Mouse (Mus musculus): ENCODE results near the gene Tspan9. TPM values are rescaled to one million over a fixed set of nuclear protein-coding genes. Genes with fewer than 3 reads are reported as not detected.
A peak's percentile ranks its signal among the peaks of the same experiment; 100 is the strongest.

Gene Tspan9
- polyA plus RNA-seq, 1 experiment from 2014 or later: 102 TPM

DNA sequence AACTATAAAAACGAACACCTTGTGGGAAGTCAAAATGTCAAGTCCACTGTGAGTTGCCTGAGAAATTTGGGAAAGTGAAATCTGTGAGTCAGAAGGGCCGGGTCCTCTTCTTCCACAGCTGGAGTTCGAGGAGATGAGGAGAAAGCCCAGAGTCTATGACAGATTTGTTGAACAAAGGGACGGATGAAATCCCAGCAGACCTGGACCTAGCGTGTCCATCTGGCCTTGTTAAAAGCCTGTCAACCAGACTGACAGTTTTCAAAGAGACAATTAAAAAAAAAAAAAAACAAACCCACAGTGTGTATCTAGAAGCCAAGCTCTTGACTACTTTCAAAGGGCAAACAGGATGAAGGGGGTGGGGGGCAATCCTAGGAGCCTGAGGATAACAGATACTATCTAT is 14.0 kb downstream of the Tspan9 start:
- Histone ChIP-seq H3K4me3 (replicated peaks) (no peak overlapping the region), H3K9me3 (no peaks in the 10 kb centered on the region), H3K27ac (no peak overlapping the region), H3K9ac (no peak overlapping the region), H3K36me3 (no peaks in the 10 kb centered on the region), H3K4me1 (replicated peaks) (peaks cover 31% of the 10 kb centered on the region), H3K27me3 (replicated peaks) (no peaks in the 10 kb centered on the region), H3K4me2 (replicated peaks) (no peak overlapping the region)
- 69% methylated on average over 5 of the region's 5 CpGs for WGBS
- ATAC-seq: no peak

DNA sequence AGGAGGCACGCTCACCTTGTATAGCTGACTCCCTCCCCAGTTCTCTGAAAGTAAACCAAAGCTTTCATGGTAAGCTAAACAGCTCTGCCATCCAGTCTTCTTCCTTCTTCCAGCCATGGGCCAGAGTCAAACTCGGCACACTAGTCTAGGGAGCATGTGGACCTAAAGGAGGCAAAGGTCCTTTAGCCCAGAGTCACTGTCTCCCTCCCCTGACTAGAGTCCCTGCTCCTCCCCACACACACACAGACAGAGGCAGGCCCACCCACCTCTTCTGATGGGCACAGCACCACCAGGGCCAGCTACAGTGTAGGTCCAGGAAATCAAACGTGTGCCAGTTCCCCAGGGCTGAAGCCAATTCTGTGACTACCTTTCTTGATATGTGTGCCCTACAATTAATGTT is 16.1 kb downstream of the Tspan9 start:
- no peak for ATAC-seq
- Histone ChIP-seq H3K36me3 (no peaks in the 10 kb centered on the region), H3K4me3 (replicated peaks) (no peak overlapping the region), H3K4me2 (replicated peaks) (no peak overlapping the region), H3K4me1 (replicated peaks) (peaks cover 18% of the 10 kb centered on the region), H3K27me3 (replicated peaks) (no peaks in the 10 kb centered on the region), H3K9ac (no peak overlapping the region), H3K9me3 (no peaks in the 10 kb centered on the region), H3K27ac (no peak overlapping the region)
- 78% methylated on average over 3 of the region's 3 CpGs for WGBS

DNA sequence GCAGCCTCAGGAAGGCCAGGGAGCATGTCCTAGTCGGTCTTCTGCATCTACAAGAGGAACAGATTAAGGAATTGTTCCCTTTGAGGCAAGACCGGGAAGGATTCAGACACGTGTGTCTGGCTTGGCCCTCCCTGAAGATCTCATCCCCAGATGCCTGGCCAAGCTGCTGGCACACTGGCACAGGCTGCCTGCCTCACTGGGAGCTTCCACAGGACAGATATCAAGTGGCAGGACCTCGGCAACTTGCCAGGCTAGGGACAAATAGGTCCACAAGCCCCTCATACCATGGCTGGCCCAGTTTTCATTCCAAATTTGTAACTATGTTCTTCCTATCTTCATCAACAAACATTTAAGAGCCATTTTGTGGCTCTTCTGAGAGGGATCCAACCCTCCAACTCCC is 16.5 kb downstream of the Tspan9 start:
- Histone ChIP-seq H3K4me3 (replicated peaks) (no peak overlapping the region), H3K4me1 (replicated peaks) (peaks cover 22% of the 10 kb centered on the region), H3K27ac (no peak overlapping the region), H3K4me2 (replicated peaks) (no peak overlapping the region), H3K27me3 (replicated peaks) (no peaks in the 10 kb centered on the region), H3K9ac (no peak overlapping the region), H3K36me3 (no peaks in the 10 kb centered on the region), H3K9me3 (no peaks in the 10 kb centered on the region)
- no peak for ATAC-seq
- WGBS: 74% methylated on average over 4 of the region's 4 CpGs

DNA sequence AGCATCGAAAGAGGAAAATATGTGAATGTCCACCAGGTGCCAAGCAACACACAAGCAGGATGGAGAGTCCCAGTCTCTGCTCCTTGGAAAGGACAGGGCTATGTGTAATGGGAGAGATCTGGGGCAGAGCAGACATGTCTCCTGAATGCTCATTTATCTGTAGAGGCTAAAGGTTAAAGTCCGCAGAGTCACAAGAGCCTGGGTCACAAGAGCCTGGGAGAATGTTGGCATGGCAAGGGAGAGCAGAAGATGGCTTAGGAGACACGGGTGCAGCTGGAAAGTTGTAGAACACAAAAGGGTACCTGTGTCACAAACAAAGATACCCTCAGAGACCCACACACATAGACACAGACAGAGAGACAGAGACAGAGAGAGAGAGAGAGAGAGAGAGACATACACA is 17.9 kb downstream of the Tspan9 start:
- H3K4me2 ChIP-seq (replicated peaks): no peak overlapping the region
- no peak overlapping the region for H3K4me3 ChIP-seq (replicated peaks)
- no peak; the same call in 1 of the 2 replicates for ATAC-seq
- H3K36me3 ChIP-seq: no peaks in the 10 kb centered on the region
- WGBS: 65% methylated on average over 3 of the region's 3 CpGs
- H3K4me1 ChIP-seq (replicated peaks): peaks cover 19% of the 10 kb centered on the region
- no peak overlapping the region for H3K9ac ChIP-seq
- H3K9me3 ChIP-seq: no peaks in the 10 kb centered on the region
- H3K27ac ChIP-seq: no peak overlapping the region
- no peaks in the 10 kb centered on the region for H3K27me3 ChIP-seq (replicated peaks)

DNA sequence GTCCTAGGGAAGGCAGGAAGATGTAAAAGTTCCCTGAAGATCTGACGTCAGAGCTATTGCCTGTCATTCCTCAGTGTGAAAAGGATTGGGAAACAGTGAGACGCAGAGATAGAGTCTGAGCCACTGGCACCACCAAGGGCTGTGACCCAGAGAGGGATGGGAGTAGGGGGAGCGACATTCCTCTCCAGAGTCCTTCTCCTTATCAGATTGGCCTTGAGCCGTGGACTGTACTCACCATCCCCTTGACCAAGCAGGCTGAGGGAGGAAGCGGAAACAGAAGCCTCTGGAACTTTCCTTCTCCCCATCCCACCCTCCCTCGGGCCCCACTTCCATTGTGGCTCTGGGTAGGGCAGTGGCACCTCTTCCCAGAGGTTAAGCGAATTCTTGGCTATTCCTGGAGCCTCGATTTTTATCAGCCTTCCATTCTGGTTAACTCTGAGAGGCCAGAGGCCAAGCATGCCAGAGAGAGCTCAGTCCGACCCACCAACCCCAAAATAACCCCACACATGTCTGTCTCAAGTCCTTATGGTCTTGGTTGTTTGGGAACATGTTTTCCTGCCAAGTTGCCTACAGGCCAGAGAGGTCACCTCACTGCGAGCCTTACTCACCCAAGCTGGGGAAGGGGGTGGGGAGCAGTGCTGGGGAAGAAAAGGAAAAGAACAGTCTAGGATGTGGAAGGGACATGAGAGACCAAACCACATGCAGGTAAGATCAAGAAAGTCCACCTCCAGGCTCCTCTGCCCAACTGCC is 19.0 kb downstream of the Tspan9 start:
- Histone ChIP-seq H3K36me3 (no peaks in the 10 kb centered on the region), H3K27me3 (replicated peaks) (no peaks in the 10 kb centered on the region), H3K4me3 (replicated peaks) (no peak overlapping the region), H3K4me2 (replicated peaks) (no peak overlapping the region), H3K9ac (no peak overlapping the region), H3K9me3 (no peaks in the 10 kb centered on the region), H3K27ac (0 out of 2 replicates have a peak overlapping the region, but pooled peaks have one; percentile 17), H3K4me1 (replicated peaks) (peaks cover 21% of the 10 kb centered on the region)
- 61% methylated on average over 10 of the region's 10 CpGs for WGBS
- ATAC-seq: no peak

DNA sequence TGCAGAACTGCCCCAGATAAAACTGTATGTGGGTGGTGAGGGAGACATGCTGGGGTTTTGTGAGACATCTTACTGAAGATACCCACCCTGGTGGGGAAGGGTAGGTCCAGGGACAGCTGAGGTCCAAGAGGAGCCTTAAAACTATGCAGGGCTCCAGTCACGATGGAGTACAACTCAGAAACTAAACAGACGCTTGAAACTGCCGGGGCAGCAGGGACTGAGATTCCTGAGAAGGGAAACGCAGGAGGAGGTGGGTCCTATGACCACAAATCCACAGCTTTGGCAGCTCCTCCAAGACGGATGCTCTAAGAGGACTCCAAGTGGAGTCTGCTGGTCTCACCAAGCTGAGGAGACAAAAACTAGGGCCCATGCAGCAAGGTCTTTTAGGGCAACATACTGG is 21.3 kb downstream of the Tspan9 start:
- H3K9ac ChIP-seq: no peak overlapping the region
- H3K27me3 ChIP-seq (replicated peaks): no peaks in the 10 kb centered on the region
- no peak overlapping the region for H3K4me2 ChIP-seq (replicated peaks)
- no peak overlapping the region for H3K4me3 ChIP-seq (replicated peaks)
- peak overlapping the region; percentile 65 for H3K27ac ChIP-seq
- H3K36me3 ChIP-seq: no peaks in the 10 kb centered on the region
- ATAC-seq: peak; percentile 32; the same call in 1 of the 2 replicates
- peaks cover 24% of the 10 kb centered on the region for H3K4me1 ChIP-seq (replicated peaks)
- WGBS: 33% methylated on average over 5 of the region's 5 CpGs
- no peaks in the 10 kb centered on the region for H3K9me3 ChIP-seq

DNA sequence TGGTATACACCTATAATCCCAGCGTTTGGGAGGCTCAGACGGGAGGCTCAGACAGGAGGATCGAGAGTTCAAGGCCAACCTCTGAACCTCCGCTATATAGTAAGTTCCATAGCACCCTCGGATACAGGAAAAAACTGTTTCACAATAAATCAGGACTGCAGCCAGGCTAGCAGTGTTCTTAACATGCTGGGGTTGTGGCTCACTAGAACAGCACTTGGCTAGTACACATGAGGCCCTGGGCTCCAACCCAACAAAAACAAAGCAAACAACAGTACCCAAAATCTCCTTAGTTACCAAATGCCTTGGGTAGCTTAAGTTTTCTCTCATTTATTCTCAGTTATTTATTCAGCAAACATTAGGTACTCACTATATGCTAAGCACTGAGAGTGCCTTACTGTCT is 21.7 kb downstream of the Tspan9 start:
- ATAC-seq: no peak
- Histone ChIP-seq H3K4me3 (replicated peaks) (no peak overlapping the region), H3K27me3 (replicated peaks) (no peaks in the 10 kb centered on the region), H3K27ac (peak overlapping the region; percentile 65), H3K36me3 (no peaks in the 10 kb centered on the region), H3K4me1 (replicated peaks) (peaks cover 28% of the 10 kb centered on the region), H3K9ac (no peak overlapping the region), H3K9me3 (no peaks in the 10 kb centered on the region), H3K4me2 (replicated peaks) (no peak overlapping the region)
- 81% methylated on average over 5 of the region's 5 CpGs for WGBS

DNA sequence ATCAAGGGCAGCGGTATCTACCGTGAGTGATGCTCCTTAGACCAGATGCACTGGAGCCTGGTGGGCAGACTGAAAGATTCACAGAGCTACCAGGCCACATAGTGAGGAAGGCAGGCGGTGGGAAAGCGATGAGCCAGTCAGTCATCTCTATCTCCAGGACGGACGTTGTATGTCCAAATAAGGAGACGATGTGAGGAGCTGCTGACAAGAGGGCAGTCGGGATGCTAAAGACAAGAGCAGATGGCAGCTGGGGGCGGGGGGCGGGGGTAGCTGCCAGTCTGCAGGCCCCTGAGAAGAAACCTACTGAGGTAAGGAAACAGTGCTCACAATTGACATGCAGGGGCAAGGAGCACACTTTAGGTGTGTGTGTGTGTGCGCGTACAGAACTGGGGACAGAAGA is 22.6 kb downstream of the Tspan9 start:
- H3K27ac ChIP-seq: no peak overlapping the region
- 68% methylated on average over 12 of the region's 12 CpGs for WGBS
- H3K9ac ChIP-seq: no peak overlapping the region
- no peaks in the 10 kb centered on the region for H3K9me3 ChIP-seq
- H3K4me1 ChIP-seq (replicated peaks): peaks cover 34% of the 10 kb centered on the region
- no peak for ATAC-seq
- no peak overlapping the region for H3K4me3 ChIP-seq (replicated peaks)
- no peaks in the 10 kb centered on the region for H3K27me3 ChIP-seq (replicated peaks)
- H3K36me3 ChIP-seq: no peaks in the 10 kb centered on the region
- no peak overlapping the region for H3K4me2 ChIP-seq (replicated peaks)

DNA sequence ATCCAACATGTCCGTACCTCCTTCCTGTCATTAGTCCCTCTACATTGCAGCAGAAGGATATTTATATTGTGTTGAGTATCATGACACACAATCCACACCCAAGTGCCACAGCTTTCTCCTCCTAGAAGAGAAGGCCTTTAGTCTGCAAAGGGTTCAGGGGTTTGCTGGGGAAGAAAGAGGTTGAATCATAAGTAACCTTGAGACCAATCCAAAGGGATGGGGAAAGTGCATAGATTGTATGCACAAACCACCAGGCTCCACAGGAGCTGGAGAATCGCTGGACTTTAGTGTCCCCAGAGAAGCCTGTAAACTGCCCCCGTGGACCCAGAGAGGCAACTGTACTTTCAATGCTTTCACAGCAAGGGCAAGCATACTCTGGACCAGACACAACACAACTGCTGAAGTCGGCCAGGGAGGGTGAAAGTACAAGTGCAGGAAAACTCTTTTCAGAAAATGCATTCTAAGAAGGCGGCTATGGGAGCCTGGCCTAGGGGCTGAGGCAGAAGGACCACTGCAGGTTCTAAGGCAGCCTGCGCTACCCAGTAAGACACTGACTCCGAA is 24.6 kb downstream of the Tspan9 start:
- Histone ChIP-seq H3K36me3 (no peaks in the 10 kb centered on the region), H3K4me2 (replicated peaks) (no peak overlapping the region), H3K9ac (no peak overlapping the region), H3K4me1 (replicated peaks) (peaks cover 27% of the 10 kb centered on the region), H3K9me3 (no peaks in the 10 kb centered on the region), H3K4me3 (replicated peaks) (no peak overlapping the region), H3K27me3 (replicated peaks) (no peaks in the 10 kb centered on the region), H3K27ac (no peak overlapping the region)
- ATAC-seq: no peak
- 90% methylated on average over 7 of the region's 7 CpGs for WGBS

DNA sequence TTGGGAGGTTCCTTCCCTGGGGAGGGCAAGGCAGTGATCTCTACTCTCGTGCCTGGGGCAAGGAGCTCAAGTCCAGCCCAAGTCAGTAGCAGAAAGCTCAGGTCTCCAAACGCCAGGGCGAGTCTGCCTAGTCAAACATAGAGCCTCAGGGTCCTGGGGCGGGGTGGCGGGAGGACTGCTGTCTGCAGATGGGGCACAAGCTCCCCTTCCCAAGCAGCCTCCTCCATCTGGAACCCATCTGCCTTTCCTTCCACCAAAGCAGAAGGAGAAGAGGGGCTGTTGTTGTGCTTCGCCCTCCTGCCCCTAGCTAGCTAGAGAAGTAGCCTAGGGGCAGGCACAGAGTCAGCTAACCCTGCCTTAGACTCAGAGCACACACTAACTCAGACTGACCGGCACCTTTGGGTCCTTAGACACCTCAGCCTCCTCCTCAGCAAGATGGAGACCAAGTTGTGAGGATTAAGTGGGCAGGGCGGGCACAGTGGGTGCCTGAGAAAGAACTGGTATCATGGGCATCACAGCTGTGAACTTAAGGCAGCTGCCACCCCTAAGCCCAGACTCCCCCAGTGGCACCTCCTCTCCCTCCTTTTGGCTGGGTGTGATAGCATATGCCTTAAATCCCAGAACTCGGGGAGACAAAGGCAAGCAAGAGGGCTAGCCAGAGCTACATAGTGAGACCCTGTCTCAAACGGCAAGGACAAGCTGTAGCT is 26.4 kb downstream of the Tspan9 start:
- WGBS: 57% methylated on average over 10 of the region's 10 CpGs
- Histone ChIP-seq H3K27ac (peak overlapping the region; percentile 44), H3K4me1 (replicated peaks) (peaks cover 26% of the 10 kb centered on the region), H3K9ac (peak overlapping the region; percentile 0; the same call in 1 of the 2 replicates), H3K4me3 (replicated peaks) (no peak overlapping the region), H3K36me3 (no peaks in the 10 kb centered on the region), H3K27me3 (replicated peaks) (no peaks in the 10 kb centered on the region), H3K9me3 (no peaks in the 10 kb centered on the region), H3K4me2 (replicated peaks) (no peak overlapping the region)
- ATAC-seq: no peak

DNA sequence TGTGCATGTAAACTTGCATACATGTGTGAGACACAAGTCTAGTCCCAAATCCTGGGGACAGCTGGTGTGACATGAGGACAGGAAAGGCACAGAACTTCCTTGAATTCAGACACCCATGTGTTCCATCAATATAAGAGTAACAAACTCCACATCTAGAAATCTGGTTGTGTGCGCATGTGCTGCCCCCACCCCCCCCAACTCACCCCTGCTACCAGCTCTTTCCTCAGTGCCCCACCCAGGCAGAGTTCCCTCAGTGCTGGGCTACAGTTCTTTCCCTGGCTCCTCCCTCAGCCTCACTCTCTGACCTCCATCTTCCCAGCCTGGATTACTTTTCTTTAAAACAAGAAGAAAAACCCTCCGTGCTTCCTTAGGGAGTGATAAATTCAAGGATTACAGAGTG is 27.1 kb downstream of the Tspan9 start:
- no peaks in the 10 kb centered on the region for H3K9me3 ChIP-seq
- ATAC-seq: no peak
- no peaks in the 10 kb centered on the region for H3K27me3 ChIP-seq (replicated peaks)
- no peak overlapping the region for H3K4me2 ChIP-seq (replicated peaks)
- H3K27ac ChIP-seq: peak overlapping the region; percentile 44
- peaks cover 28% of the 10 kb centered on the region for H3K4me1 ChIP-seq (replicated peaks)
- no peak overlapping the region for H3K9ac ChIP-seq
- no peaks in the 10 kb centered on the region for H3K36me3 ChIP-seq
- 48% methylated on average over 2 of the region's 2 CpGs for WGBS
- H3K4me3 ChIP-seq (replicated peaks): no peak overlapping the region

DNA sequence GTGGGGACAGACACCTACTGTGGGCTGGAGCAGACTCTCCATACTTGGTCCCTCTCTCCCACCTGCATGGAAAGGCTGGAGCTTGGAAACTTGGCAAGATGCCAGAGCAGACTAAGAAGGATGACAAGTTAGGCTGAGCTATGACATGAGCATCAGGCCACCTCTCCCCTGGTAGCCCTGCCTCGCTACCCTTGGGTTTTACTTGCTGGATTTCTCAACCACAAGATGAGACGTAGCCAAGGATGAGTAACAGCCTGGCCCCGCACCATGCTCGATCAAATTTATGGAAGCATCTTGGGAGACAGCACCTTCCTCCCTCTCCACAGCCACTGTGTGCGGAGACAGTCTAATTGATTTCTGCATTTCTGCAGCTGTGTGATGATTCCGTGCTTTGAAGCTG is 28.3 kb downstream of the Tspan9 start:
- Histone ChIP-seq H3K4me2 (replicated peaks) (no peak overlapping the region), H3K4me1 (replicated peaks) (peaks cover 28% of the 10 kb centered on the region), H3K27ac (no peak overlapping the region), H3K9me3 (no peaks in the 10 kb centered on the region), H3K27me3 (replicated peaks) (no peaks in the 10 kb centered on the region), H3K4me3 (replicated peaks) (no peak overlapping the region), H3K9ac (no peak overlapping the region), H3K36me3 (no peaks in the 10 kb centered on the region)
- WGBS: 67% methylated on average over 6 of the region's 6 CpGs
- ATAC-seq: no peak

Measured in intestine, embryonic 15.5 days (tissue).